ENCODE assay signal across 10 mouse cellular contexts in the genomic region with DNA sequence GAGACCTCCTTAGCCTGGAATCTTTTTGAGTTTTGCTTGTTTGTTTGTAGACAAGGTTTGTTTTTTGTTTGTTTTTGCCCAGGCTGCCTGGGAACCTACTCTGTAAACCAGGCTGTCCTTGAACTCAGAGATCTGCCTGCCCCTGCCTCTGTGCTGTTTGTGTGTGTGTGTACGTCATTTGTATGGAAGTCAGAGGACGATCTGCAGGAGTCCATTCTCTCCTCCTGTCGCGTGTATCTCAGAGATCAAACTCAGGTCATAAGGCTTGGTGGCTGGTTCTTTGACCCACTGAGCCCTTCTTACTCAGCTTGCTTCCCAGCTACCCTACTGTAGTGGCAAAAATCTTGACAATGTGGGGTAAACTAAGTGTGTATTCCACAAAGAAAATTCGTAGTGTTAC. TPM values are rescaled to one million over a fixed set of nuclear protein-coding genes. Genes with fewer than 3 reads are reported as not detected.
DNase-seq lines count a peak whose midpoint lies in the region; ATAC-seq and TF ChIP-seq lines count a peak whose summit lies in the region.
"Had no signal": no experiment of that assay in that cellular context is flagged by ENCODE, and none has a peak within 500 bp of the region (broad histone marks: within the 10 kb centered on the region; RNA-seq: fewer than 3 reads in every experiment).

No protein-coding gene starts in this region.

- H3K4me1 ChIP-seq in heart, embryonic 16.5 days (ENCODE audit: control insufficient read depth, insufficient read depth, low read length), result peaks cover 8% of the 10 kb centered on the region
- H3K4me1 ChIP-seq in E14TG2a.4 (replicated peaks; ENCODE audit: low read depth, low read length), result peaks cover 36% of the 10 kb centered on the region
- peaks cover 16% of the 10 kb centered on the region for H3K4me1 ChIP-seq in hindbrain, embryonic 13.5 days (replicated peaks)
- peaks cover 5% of the 10 kb centered on the region; the same call in 1 of the 2 replicates for H3K4me1 ChIP-seq in midbrain, embryonic 11.5 days (ENCODE audit: control insufficient read depth, insufficient read depth, low read length)

- H3K36me3 ChIP-seq in heart, embryonic 16.5 days (ENCODE audit: control insufficient read depth, insufficient read depth), result no peaks in the 10 kb centered on the region
- H3K36me3 ChIP-seq in E14TG2a.4 (ENCODE audit: insufficient read depth, low read length), result peaks cover 16% of the 10 kb centered on the region
- H3K36me3 ChIP-seq in hindbrain, embryonic 13.5 days, result no peaks in the 10 kb centered on the region
- H3K36me3 ChIP-seq in midbrain, embryonic 11.5 days (ENCODE audit: control insufficient read depth, insufficient read depth, low read length), result no peaks in the 10 kb centered on the region

- no peak for TF ChIP-seq CTCF in E14TG2a.4 (conservative IDR thresholded peaks at IDR 0.05; ENCODE audit: low read length)

- H3K9me3 ChIP-seq in heart, embryonic 16.5 days (replicated peaks; ENCODE audit: control insufficient read depth, low read length), result 0 out of 2 replicates have a peak, but pooled peaks cover 2% of the 10 kb centered on the region
- no peaks in the 10 kb centered on the region for H3K9me3 ChIP-seq in E14TG2a.4 (ENCODE audit: low read length)
- no peaks in the 10 kb centered on the region for H3K9me3 ChIP-seq in hindbrain, embryonic 13.5 days
- no peaks in the 10 kb centered on the region for H3K9me3 ChIP-seq in midbrain, embryonic 11.5 days (ENCODE audit: control insufficient read depth, low read length)

- DNase-seq in heart, postnatal 25 days (ENCODE audit: low spot score), result no peak
- DNase-seq in midbrain, embryonic 11.5 days (ENCODE audit: low spot score, missing footprints), result no peak
- no peak for DNase-seq in right cerebral cortex, postnatal 10 days (ENCODE audit: low spot score in 2 of 2)
- no peak for DNase-seq in Muller cell, postnatal 12 days (ENCODE audit: inconsistent ontology term)
- no peak for DNase-seq in cerebellum, adult 11-12 months
- DNase-seq: cerebellum, postnatal 10 days; right cerebral cortex, postnatal 14 days had no signal

- no peaks in the 10 kb centered on the region for H3K27me3 ChIP-seq in heart, embryonic 16.5 days (ENCODE audit: control insufficient read depth, insufficient read depth, low read length)
- no peaks in the 10 kb centered on the region for H3K27me3 ChIP-seq in E14TG2a.4 (ENCODE audit: insufficient read depth, low read length)
- H3K27me3 ChIP-seq in hindbrain, embryonic 13.5 days, result no peaks in the 10 kb centered on the region; the same call in 1 of the 2 replicates
- H3K27me3 ChIP-seq in midbrain, embryonic 11.5 days (ENCODE audit: control insufficient read depth, insufficient read depth, low read length), result no peaks in the 10 kb centered on the region

- H3K4me3 ChIP-seq in heart, embryonic 16.5 days (ENCODE audit: low read length), result peak overlapping the region; percentile 72; the same call in 1 of the 2 replicates
- peak overlapping the region; percentile 80 for H3K4me3 ChIP-seq in E14TG2a.4 (replicated peaks; ENCODE audit: low read length)
- 0 out of 2 replicates have a peak overlapping the region, but pooled peaks have one; percentile 71 for H3K4me3 ChIP-seq in hindbrain, embryonic 13.5 days
- H3K4me3 ChIP-seq in midbrain, embryonic 11.5 days (ENCODE audit: low read depth, low read length), result no peak overlapping the region

- peak overlapping the region; percentile 51; the same call in 1 of the 2 replicates for H3K9ac ChIP-seq in heart, embryonic 16.5 days (ENCODE audit: low read length)
- H3K9ac ChIP-seq in hindbrain, embryonic 13.5 days, result no peak overlapping the region
- no peak overlapping the region for H3K9ac ChIP-seq in midbrain, embryonic 11.5 days (ENCODE audit: low read length)

- 60% methylated on average over 5 of the region's 5 CpGs for WGBS in heart, embryonic 16.5 days
- WGBS in hindbrain, embryonic 13.5 days, result 71% methylated on average over 5 of the region's 5 CpGs
- 69% methylated on average over 5 of the region's 5 CpGs for WGBS in midbrain, embryonic 11.5 days

- peak overlapping the region; percentile 74 for H3K27ac ChIP-seq in heart, embryonic 16.5 days (ENCODE audit: low read length)
- no peak overlapping the region; the same call in 1 of the 2 replicates for H3K27ac ChIP-seq in hindbrain, embryonic 13.5 days
- no peak overlapping the region for H3K27ac ChIP-seq in midbrain, embryonic 11.5 days (ENCODE audit: low read depth, low read length)

- intact Hi-C loops in heart, postnatal 25 days (cut with DNase I), result loop anchor here (5.0 kb wide), 1 partner anchor 39 kb away; a partner anchor contains a TSS

- no peak for ATAC-seq in heart, embryonic 16.5 days (replicated peaks; ENCODE audit: extremely low read depth, insufficient read depth, low FRiP score)
- ATAC-seq in hindbrain, embryonic 13.5 days (ENCODE audit: low FRiP score), result no peak
- ATAC-seq in midbrain, embryonic 11.5 days (ENCODE audit: low FRiP score), result no peak

- peak overlapping the region; percentile 88 for H3K4me2 ChIP-seq in heart, embryonic 16.5 days (ENCODE audit: low read depth, low read length)
- H3K4me2 ChIP-seq in hindbrain, embryonic 13.5 days, result peak overlapping the region; percentile 99
- peak overlapping the region; percentile 91; the same call in 1 of the 2 replicates for H3K4me2 ChIP-seq in midbrain, embryonic 11.5 days

RNA-seq across cellular contexts. Expression of a gene that starts 1.0 kb away (rescaled TPM):
- polyA plus RNA-seq in heart, embryonic 16.5 days (2015; fragmentation: Nextera tagmentation; extraction: Ambion mirVana), result 30.4 and 31.2 TPM in 2 replicates
- total RNA-seq in heart, postnatal 25 days (2021), result 100 to 1,000 TPM; 221 to 226 TPM
- 18.0 and 20.6 TPM in 2 replicates for polyA plus RNA-seq in hindbrain, embryonic 13.5 days (2015; fragmentation: Nextera tagmentation; extraction: Ambion mirVana)
- polyA plus RNA-seq in midbrain, embryonic 11.5 days (2014; fragmentation: Nextera tagmentation; extraction: Ambion mirVana), result 76.6 and 90.0 TPM in 2 replicates

RNA-seq across cellular contexts. Expression of a gene that starts 12.9 kb away (rescaled TPM):
- polyA plus RNA-seq in heart, embryonic 16.5 days (2015; fragmentation: Nextera tagmentation; extraction: Ambion mirVana), result 57.9 and 61.1 TPM in 2 replicates
- total RNA-seq in heart, postnatal 25 days (2021), result 10 to 100 TPM; 63.9 to 68.9 TPM
- polyA plus RNA-seq in hindbrain, embryonic 13.5 days (2015; fragmentation: Nextera tagmentation; extraction: Ambion mirVana), result 108 and 115 TPM in 2 replicates
- 78.6 and 85.9 TPM in 2 replicates for polyA plus RNA-seq in midbrain, embryonic 11.5 days (2014; fragmentation: Nextera tagmentation; extraction: Ambion mirVana)

RNA-seq across cellular contexts. Expression of a gene that starts 39.4 kb away (rescaled TPM):
- 19.2 and 21.3 TPM in 2 replicates for polyA plus RNA-seq in heart, embryonic 16.5 days (2015; fragmentation: Nextera tagmentation; extraction: Ambion mirVana)
- total RNA-seq in heart, postnatal 25 days (2021), result 1 to 10 TPM; 7.9 to 9.4 TPM
- 21.2 and 23.8 TPM in 2 replicates for polyA plus RNA-seq in hindbrain, embryonic 13.5 days (2015; fragmentation: Nextera tagmentation; extraction: Ambion mirVana)
- polyA plus RNA-seq in midbrain, embryonic 11.5 days (2014; fragmentation: Nextera tagmentation; extraction: Ambion mirVana), result 19.6 and 23.1 TPM in 2 replicates

RNA-seq across cellular contexts. Expression of a gene that starts 44.2 kb away (rescaled TPM):
- polyA plus RNA-seq in heart, embryonic 16.5 days (2015; fragmentation: Nextera tagmentation; extraction: Ambion mirVana), result 23.2 and 24.1 TPM in 2 replicates
- 10 to 100 TPM; 10.0 to 12.7 TPM for total RNA-seq in heart, postnatal 25 days (2021)
- polyA plus RNA-seq in hindbrain, embryonic 13.5 days (2015; fragmentation: Nextera tagmentation; extraction: Ambion mirVana), result 22.5 and 27.5 TPM in 2 replicates
- 15.6 and 17.3 TPM in 2 replicates for polyA plus RNA-seq in midbrain, embryonic 11.5 days (2014; fragmentation: Nextera tagmentation; extraction: Ambion mirVana)
